Mouse (Mus musculus) lung, postnatal 0 days (tissue): ENCODE data around the gene Fxyd6. TPM values are rescaled to one million over a fixed set of nuclear protein-coding genes. Genes with fewer than 3 reads are reported as not detected.

Experiments
- ATAC-seq: fragments of 200-750 bp; cut with Nextera tagmentation; 2 replicates; pipeline ENCODE4 v1.8.0; 2017; ENCODE audit warnings: moderate library complexity
- DNase-seq: peaks from one replicate; pipeline ENCODE4 v3.0.0-alpha.2; 2016; ENCODE audit warnings: low spot score
- H3K27ac ChIP-seq: fragments of 300-500 bp; sonication (generic); 2 replicates; pipeline ENCODE4 v1.5.1; 2014; ENCODE audit warnings: antibody characterized with exemption, mild to moderate bottlenecking, low read length, mixed read lengths
- H3K27me3 ChIP-seq: fragments of 300-500 bp; sonication (generic); replicated peaks from 2 replicates; pipeline ENCODE4 v1.6.1; 2014; ENCODE audit warnings: low read length, mixed read lengths; ENCODE audit not compliant: insufficient read depth
- H3K36me3 ChIP-seq: fragments of 300-500 bp; sonication (generic); 2 replicates; pipeline ENCODE4 v1.6.1; 2014; ENCODE audit warnings: low read length, mixed read lengths; ENCODE audit not compliant: insufficient read depth
- H3K4me1 ChIP-seq: fragments of 300-500 bp; sonication (generic); 2 replicates; pipeline ENCODE4 v1.6.1; 2014; ENCODE audit warnings: antibody characterized with exemption, low read depth, low read length, mixed read lengths; ENCODE audit not compliant: insufficient read depth
- H3K4me2 ChIP-seq: fragments of 300-500 bp; sonication (generic); replicated peaks from 2 replicates; pipeline ENCODE4 v1.6.1; 2014; ENCODE audit warnings: low read depth, mild to moderate bottlenecking, low read length, moderate library complexity, mixed read lengths
- H3K4me3 ChIP-seq: fragments of 300-500 bp; sonication (generic); 2 replicates; pipeline ENCODE4 v1.5.1; 2014; ENCODE audit warnings: low read depth, low read length
- H3K9ac ChIP-seq: fragments of 300-500 bp; sonication (generic); replicated peaks from 2 replicates; pipeline ENCODE4 v1.6.1; 2014; ENCODE audit warnings: low read depth, mild to moderate bottlenecking
- H3K9me3 ChIP-seq: fragments of 300-500 bp; sonication (generic); 2 replicates; pipeline ENCODE4 v1.6.1; 2016; ENCODE audit warnings: low read length, mixed read lengths
- CTCF ChIP-seq: IDR thresholded peaks from 2 replicates; pipeline ENCODE4 v1.5.1; 2016; ENCODE audit warnings: antibody characterized with exemption, mild to moderate bottlenecking
- EP300 ChIP-seq: IDR thresholded peaks from 2 replicates; pipeline ENCODE4 v1.6.1; 2016; ENCODE audit warnings: antibody characterized with exemption, mild to moderate bottlenecking, control low read depth
- WGBS: fragments of 180-500 bp; shearing (Covaris S2); extraction: QIAGEN DNeasy Blood & Tissue Kit; methylation state at CpG from one replicate; pipeline ENCODE4 v1.1.7; 2014; 5-methylcytosine and 5-hydroxymethylcytosine counted together
- polyA plus RNA-seq: library from polyadenylated mRNA; unstranded; fragments of >200 nt; fragmentation: Nextera tagmentation; extraction: Ambion mirVana; gene quantifications from 2 replicates; pipeline ENCODE4 v1.2.1, GENCODE M21; 2015

Gene Fxyd6
- polyA plus RNA-seq, 1 experiment from 2014 or later: 13.4 TPM

DNA sequence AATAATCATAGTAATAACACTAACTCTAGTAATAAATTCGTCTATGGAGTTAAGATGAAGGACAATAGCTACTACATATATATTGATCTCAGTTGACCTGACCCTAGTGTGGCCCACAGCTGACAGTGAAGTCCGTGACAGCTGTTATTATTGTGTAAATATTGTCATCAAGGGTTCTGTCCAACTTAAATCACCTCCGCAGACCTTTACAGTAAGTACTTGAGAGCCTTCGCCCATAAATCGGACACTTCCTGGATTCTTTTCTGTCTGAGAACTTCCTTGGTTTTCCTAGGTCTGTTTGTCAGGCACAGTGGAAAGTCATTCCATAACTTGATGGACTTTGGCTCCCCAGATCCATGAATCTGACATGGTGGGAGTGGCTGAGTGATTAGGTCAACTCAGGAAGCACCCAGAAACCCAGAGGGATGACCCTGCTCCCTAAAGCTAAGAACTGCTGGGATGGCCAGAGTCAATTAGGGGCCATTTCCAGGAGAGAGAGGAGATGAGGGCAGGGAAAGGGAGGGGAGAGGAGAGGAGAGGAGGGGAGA, 74.3 kb downstream of the Fxyd6 start:
- no peaks in the 10 kb centered on the region for H3K4me1 ChIP-seq
- no peak overlapping the region for H3K9ac ChIP-seq
- no peak for DNase-seq
- no peak for ATAC-seq
- no peak for TF ChIP-seq EP300
- no peak for TF ChIP-seq CTCF
- H3K4me3 ChIP-seq: no peak overlapping the region
- no peaks in the 10 kb centered on the region for H3K36me3 ChIP-seq
- 50% methylated on average over 5 of the region's 5 CpGs for WGBS
- H3K4me2 ChIP-seq: no peak overlapping the region
- no peak overlapping the region for H3K27ac ChIP-seq
- no peaks in the 10 kb centered on the region for H3K27me3 ChIP-seq
- H3K9me3 ChIP-seq: no peaks in the 10 kb centered on the region

Other genes starting within 250 kb of the Fxyd6 start
- gene Scn4b, start 231.8 kb upstream of the Fxyd6 start, polyA plus RNA-seq: 0.13 TPM in 2 replicates
- 0.11 and 0.21 TPM in 2 replicates for gene BC049352, start 188.2 kb upstream of the Fxyd6 start, polyA plus RNA-seq
- 14.4 and 17.9 TPM in 2 replicates for gene Tmprss4, start 166.1 kb upstream of the Fxyd6 start, polyA plus RNA-seq
- 2.1 and 2.6 TPM in 2 replicates for gene Il10ra, start 101.0 kb upstream of the Fxyd6 start, polyA plus RNA-seq
- 0.83 and 0.86 TPM in 2 replicates for gene Tmprss13, start 51.1 kb upstream of the Fxyd6 start, polyA plus RNA-seq
- 1.2 and 1.5 TPM in 2 replicates for gene Fxyd2, start 29.5 kb downstream of the Fxyd6 start, polyA plus RNA-seq
- 0.16 and 0.19 TPM in 2 replicates for gene Dscaml1, start 56.4 kb downstream of the Fxyd6 start, polyA plus RNA-seq